In the genomic region with DNA sequence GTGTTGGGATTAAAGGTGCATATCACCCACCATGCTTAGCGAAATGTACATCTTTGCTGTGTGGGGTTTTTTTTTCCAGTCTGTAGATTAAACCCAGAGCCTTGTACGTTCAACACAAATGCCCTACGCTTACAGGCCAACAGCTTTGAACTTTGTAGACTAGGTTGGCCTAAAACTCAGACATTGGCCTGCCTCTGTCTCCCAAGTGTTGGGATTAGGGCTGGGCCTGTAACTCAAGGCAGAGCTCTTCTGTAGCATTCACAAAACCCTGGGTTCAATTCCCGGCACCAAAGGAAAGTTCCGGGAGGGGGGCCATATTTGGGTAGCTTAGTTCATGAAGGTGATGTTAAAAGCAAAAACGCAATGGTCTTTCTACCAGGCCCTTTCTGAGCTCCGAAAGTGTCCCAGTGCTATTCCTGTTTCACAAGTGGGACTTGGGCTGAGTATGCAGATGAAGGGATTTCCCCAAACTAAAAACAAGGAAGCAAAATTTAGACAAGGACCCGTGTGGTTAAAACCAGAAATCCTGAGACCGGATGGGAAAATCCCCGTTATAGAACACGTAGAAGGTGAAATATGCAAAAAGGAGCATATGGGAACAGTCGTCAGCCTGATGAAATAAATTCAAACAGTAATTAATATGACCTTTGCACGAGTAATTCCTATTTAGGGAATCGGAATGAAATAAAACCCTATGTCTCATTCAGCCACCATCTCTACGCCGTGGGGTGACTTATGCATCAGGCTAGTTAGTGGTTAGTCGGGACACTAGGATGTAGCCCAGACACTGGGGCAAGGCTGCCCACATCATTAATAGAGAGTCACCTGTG, we compare ENCODE assay signal across 8 mouse cellular contexts. TPM values are rescaled to one million over a fixed set of nuclear protein-coding genes. Genes with fewer than 3 reads are reported as not detected.
DNase-seq lines count a peak whose midpoint lies in the region; ATAC-seq lines count a peak whose summit lies in the region.

No protein-coding gene starts in this region.

- no peak for ATAC-seq in kidney, embryonic 14.5 days (ENCODE audit: low FRiP score, low TSS enrichment)
- ATAC-seq in hindbrain, embryonic 16.5 days: no peak
- ATAC-seq in midbrain, embryonic 15.5 days (replicated peaks): no peak

- H3K27ac ChIP-seq in kidney, embryonic 14.5 days (ENCODE audit: low read depth, low read length): no peak overlapping the region
- no peak overlapping the region for H3K27ac ChIP-seq in brown adipose tissue, adult 24 weeks (replicated peaks; ENCODE audit: low read depth, low read length)
- no peak overlapping the region for H3K27ac ChIP-seq in hindbrain, embryonic 16.5 days (ENCODE audit: low read depth, low read length)
- H3K27ac ChIP-seq in midbrain, embryonic 15.5 days: peak overlapping the region; percentile 39; the same call in 1 of the 2 replicates

- H3K9ac ChIP-seq in kidney, embryonic 14.5 days (ENCODE audit: low read depth, low read length): no peak overlapping the region
- H3K9ac ChIP-seq in hindbrain, embryonic 16.5 days (ENCODE audit: low read depth, low read length): peak overlapping the region; percentile 63
- H3K9ac ChIP-seq in midbrain, embryonic 15.5 days: peak overlapping the region; percentile 15

- H3K36me3 ChIP-seq in kidney, embryonic 14.5 days (ENCODE audit: control insufficient read depth, insufficient read depth, low read length): peaks cover 26% of the 10 kb centered on the region
- H3K36me3 ChIP-seq in hindbrain, embryonic 16.5 days (ENCODE audit: control insufficient read depth, insufficient read depth, low read length): peaks cover 12% of the 10 kb centered on the region
- H3K36me3 ChIP-seq in midbrain, embryonic 15.5 days (replicated peaks): peaks cover 9% of the 10 kb centered on the region; the same call in 1 of the 2 replicates

- no peaks in the 10 kb centered on the region for H3K27me3 ChIP-seq in kidney, embryonic 14.5 days (ENCODE audit: control insufficient read depth, insufficient read depth, low read length)
- H3K27me3 ChIP-seq in hindbrain, embryonic 16.5 days (replicated peaks; ENCODE audit: control insufficient read depth, insufficient read depth, low read length): no peaks in the 10 kb centered on the region
- H3K27me3 ChIP-seq in midbrain, embryonic 15.5 days (replicated peaks): no peaks in the 10 kb centered on the region

- 74% methylated on average over 17 of the region's 17 CpGs for WGBS in kidney, embryonic 14.5 days
- WGBS in hindbrain, embryonic 16.5 days: 68% methylated on average over 17 of the region's 17 CpGs
- 69% methylated on average over 17 of the region's 17 CpGs for WGBS in midbrain, embryonic 15.5 days

- H3K4me3 ChIP-seq in kidney, embryonic 14.5 days (ENCODE audit: low read length): peak overlapping the region; percentile 77
- H3K4me3 ChIP-seq in brown adipose tissue, adult 24 weeks (ENCODE audit: insufficient read depth, low read depth, low read length): peak overlapping the region; percentile 25; the same call in 1 of the 2 replicates
- H3K4me3 ChIP-seq in hindbrain, embryonic 16.5 days (ENCODE audit: low read length): peak overlapping the region; percentile 98
- peak overlapping the region; percentile 89 for H3K4me3 ChIP-seq in midbrain, embryonic 15.5 days

- peaks cover 9% of the 10 kb centered on the region for H3K4me1 ChIP-seq in kidney, embryonic 14.5 days (ENCODE audit: control insufficient read depth, insufficient read depth, low read length)
- H3K4me1 ChIP-seq in brown adipose tissue, adult 24 weeks (ENCODE audit: control insufficient read depth, insufficient read depth, insufficient read length, low read length): 0 out of 2 replicates have a peak, but pooled peaks cover 6% of the 10 kb centered on the region
- H3K4me1 ChIP-seq in hindbrain, embryonic 16.5 days (ENCODE audit: control insufficient read depth, insufficient read depth, low read depth, low read length): peaks cover 16% of the 10 kb centered on the region
- H3K4me1 ChIP-seq in midbrain, embryonic 15.5 days: peaks cover 29% of the 10 kb centered on the region

- no peaks in the 10 kb centered on the region for H3K9me3 ChIP-seq in kidney, embryonic 14.5 days (ENCODE audit: control insufficient read depth, low read length)
- no peaks in the 10 kb centered on the region for H3K9me3 ChIP-seq in hindbrain, embryonic 16.5 days (ENCODE audit: control insufficient read depth, low read length)
- no peaks in the 10 kb centered on the region for H3K9me3 ChIP-seq in midbrain, embryonic 15.5 days

- H3K4me2 ChIP-seq in kidney, embryonic 14.5 days (replicated peaks; ENCODE audit: low read depth, low read length): no peak overlapping the region; the same call in 1 of the 2 replicates
- peak overlapping the region; percentile 97 for H3K4me2 ChIP-seq in hindbrain, embryonic 16.5 days (ENCODE audit: low read length)
- peak overlapping the region; percentile 88 for H3K4me2 ChIP-seq in midbrain, embryonic 15.5 days

- DNase-seq in kidney, postnatal 4 days: no peak
- no peak for DNase-seq in embryo, embryonic 9.5 days (ENCODE audit: extremely low spot score)
- no peak for DNase-seq in urinary bladder, postnatal 10 days (ENCODE audit: low spot score)
- no peak for DNase-seq in adrenal gland, postnatal 4 days (ENCODE audit: low spot score in 2 of 2)

RNA-seq across cellular contexts. Expression of a gene that starts 0.6 kb away (rescaled TPM):
- polyA plus RNA-seq in kidney, embryonic 14.5 days (2014; fragmentation: Nextera tagmentation; extraction: Ambion mirVana): 135 and 171 TPM in 2 replicates
- polyA plus RNA-seq in brown adipose tissue, adult 24 weeks (2012; ENCODE audit: insufficient read depth, insufficient read length, missing spikeins): 77.1 and 88.1 TPM in 2 replicates
- 105 and 112 TPM in 2 replicates for polyA plus RNA-seq in hindbrain, embryonic 16.5 days (2015; fragmentation: Nextera tagmentation; extraction: Ambion mirVana)
- polyA plus RNA-seq in midbrain, embryonic 15.5 days (2015; fragmentation: Nextera tagmentation; extraction: Ambion mirVana): 114 and 129 TPM in 2 replicates
- total RNA-seq in adrenal gland, postnatal 4 days (2021): 10 to 100 TPM; 77.3 to 80.0 TPM

RNA-seq across cellular contexts. Expression of a gene that starts 20.9 kb away (rescaled TPM):
- polyA plus RNA-seq in kidney, embryonic 14.5 days (2014; fragmentation: Nextera tagmentation; extraction: Ambion mirVana): 0.89 and 3.8 TPM in 2 replicates
- not detected in 2 replicates for polyA plus RNA-seq in brown adipose tissue, adult 24 weeks (2012; ENCODE audit: insufficient read depth, insufficient read length, missing spikeins)
- 3.7 and 4.9 TPM in 2 replicates for polyA plus RNA-seq in hindbrain, embryonic 16.5 days (2015; fragmentation: Nextera tagmentation; extraction: Ambion mirVana)
- 5.4 and 7.6 TPM in 2 replicates for polyA plus RNA-seq in midbrain, embryonic 15.5 days (2015; fragmentation: Nextera tagmentation; extraction: Ambion mirVana)
- 1 to 10 TPM; 1.7 to 2.2 TPM for total RNA-seq in adrenal gland, postnatal 4 days (2021)

RNA-seq across cellular contexts. Expression of a gene that starts 24.1 kb away (rescaled TPM):
- polyA plus RNA-seq in kidney, embryonic 14.5 days (2014; fragmentation: Nextera tagmentation; extraction: Ambion mirVana): 6.2 and 7.3 TPM in 2 replicates
- polyA plus RNA-seq in brown adipose tissue, adult 24 weeks (2012; ENCODE audit: insufficient read depth, insufficient read length, missing spikeins): 6.1 and 11.5 TPM in 2 replicates
- polyA plus RNA-seq in hindbrain, embryonic 16.5 days (2015; fragmentation: Nextera tagmentation; extraction: Ambion mirVana): 4.2 and 5.7 TPM in 2 replicates
- polyA plus RNA-seq in midbrain, embryonic 15.5 days (2015; fragmentation: Nextera tagmentation; extraction: Ambion mirVana): 4.4 and 6.7 TPM in 2 replicates
- 1 to 10 TPM; 5.4 to 8.0 TPM for total RNA-seq in adrenal gland, postnatal 4 days (2021)

RNA-seq across cellular contexts. Expression of a gene that starts 26.5 kb away (rescaled TPM):
- 1.0 and 1.4 TPM in 2 replicates for polyA plus RNA-seq in kidney, embryonic 14.5 days (2014; fragmentation: Nextera tagmentation; extraction: Ambion mirVana)
- polyA plus RNA-seq in brown adipose tissue, adult 24 weeks (2012; ENCODE audit: insufficient read depth, insufficient read length, missing spikeins): 10.5 and 17.4 TPM in 2 replicates
- 0.91 and 0.94 TPM in 2 replicates for polyA plus RNA-seq in hindbrain, embryonic 16.5 days (2015; fragmentation: Nextera tagmentation; extraction: Ambion mirVana)
- polyA plus RNA-seq in midbrain, embryonic 15.5 days (2015; fragmentation: Nextera tagmentation; extraction: Ambion mirVana): 0.65 and 1.1 TPM in 2 replicates
- total RNA-seq in adrenal gland, postnatal 4 days (2021): 1 to 10 TPM; 7.2 to 9.6 TPM

RNA-seq across cellular contexts. Expression of a gene that starts 41.1 kb away (rescaled TPM):
- polyA plus RNA-seq in kidney, embryonic 14.5 days (2014; fragmentation: Nextera tagmentation; extraction: Ambion mirVana): not detected in 2 replicates
- polyA plus RNA-seq in brown adipose tissue, adult 24 weeks (2012; ENCODE audit: insufficient read depth, insufficient read length, missing spikeins): 3.9 and 8.7 TPM in 2 replicates
- polyA plus RNA-seq in hindbrain, embryonic 16.5 days (2015; fragmentation: Nextera tagmentation; extraction: Ambion mirVana): not detected in 2 replicates
- not detected in 2 replicates for polyA plus RNA-seq in midbrain, embryonic 15.5 days (2015; fragmentation: Nextera tagmentation; extraction: Ambion mirVana)
- 1 to 10 TPM in 1 of 2 experiments, under 1 TPM in 1; 0.59 to 1.4 TPM for total RNA-seq in adrenal gland, postnatal 4 days (2021)

Comparison
In these comparisons a context has a peak if more than half of its experiments do, and no peak if none do; other contexts are left out.
1. H3K4me3 ChIP-seq: peak in every context shown above with its lines; median percentile 98 in hindbrain, embryonic 16.5 days; 89 in midbrain, embryonic 15.5 days; 77 in kidney, embryonic 14.5 days; 25 in brown adipose tissue, adult 24 weeks.